Mouse (Mus musculus) hindbrain, embryonic 12.5 days (tissue): ENCODE results near the gene Gpr65. TPM values are rescaled to one million over a fixed set of nuclear protein-coding genes. Genes with fewer than 3 reads are reported as not detected.
"Not testable (repeated sequence)": the region's sequence is repeated elsewhere in the genome, so short reads cannot be mapped to it uniquely, and the experiment has no call there.

Experiments used
- ATAC-seq: fragments of 200-750 bp; cut with Nextera tagmentation; 2 replicates; pipeline ENCODE4 v1.8.0; 2017; ENCODE audit warnings: moderate TSS enrichment; ENCODE audit not compliant: low FRiP score
- H3K27ac ChIP-seq: fragments of 300-500 bp; sonication (generic); 2 replicates; pipeline ENCODE4 v1.5.1; 2016; ENCODE audit warnings: mild to moderate bottlenecking
- H3K27me3 ChIP-seq: fragments of 300-500 bp; sonication (generic); 2 replicates; pipeline ENCODE4 v1.6.1; 2016; ENCODE audit warnings: mild to moderate bottlenecking
- H3K36me3 ChIP-seq: fragments of 300-500 bp; sonication (generic); 2 replicates; pipeline ENCODE4 v1.6.1; 2016; ENCODE audit warnings: mild to moderate bottlenecking
- H3K4me1 ChIP-seq: fragments of 300-500 bp; sonication (generic); 2 replicates; pipeline ENCODE4 v1.6.1; 2016
- H3K4me2 ChIP-seq: fragments of 300-500 bp; sonication (generic); replicated peaks from 2 replicates; pipeline ENCODE4 v1.6.1; 2016; ENCODE audit warnings: mild to moderate bottlenecking
- H3K4me3 ChIP-seq: fragments of 300-500 bp; sonication (generic); 2 replicates; pipeline ENCODE4 v1.5.1; 2016; ENCODE audit warnings: mild to moderate bottlenecking
- H3K9ac ChIP-seq: fragments of 300-500 bp; sonication (generic); 2 replicates; pipeline ENCODE4 v1.6.1; 2016; ENCODE audit warnings: mild to moderate bottlenecking, moderate library complexity
- H3K9me3 ChIP-seq: fragments of 300-500 bp; sonication (generic); replicated peaks from 2 replicates; pipeline ENCODE4 v1.6.1; 2016; ENCODE audit warnings: mild to moderate bottlenecking
- WGBS: fragments of 180-500 bp; shearing (Covaris S2); methylation state at CpG from one replicate; pipeline ENCODE4 v1.1.7; 2016; 5-methylcytosine and 5-hydroxymethylcytosine counted together
- polyA plus RNA-seq: library from polyadenylated mRNA; unstranded; fragments of >200 nt; fragmentation: Nextera tagmentation; extraction: Ambion mirVana; gene quantifications from 2 replicates; pipeline ENCODE4 v1.2.1, GENCODE M21; 2016

Gene Gpr65
- polyA plus RNA-seq, result 0.43 and 0.61 TPM in 2 replicates

DNA sequence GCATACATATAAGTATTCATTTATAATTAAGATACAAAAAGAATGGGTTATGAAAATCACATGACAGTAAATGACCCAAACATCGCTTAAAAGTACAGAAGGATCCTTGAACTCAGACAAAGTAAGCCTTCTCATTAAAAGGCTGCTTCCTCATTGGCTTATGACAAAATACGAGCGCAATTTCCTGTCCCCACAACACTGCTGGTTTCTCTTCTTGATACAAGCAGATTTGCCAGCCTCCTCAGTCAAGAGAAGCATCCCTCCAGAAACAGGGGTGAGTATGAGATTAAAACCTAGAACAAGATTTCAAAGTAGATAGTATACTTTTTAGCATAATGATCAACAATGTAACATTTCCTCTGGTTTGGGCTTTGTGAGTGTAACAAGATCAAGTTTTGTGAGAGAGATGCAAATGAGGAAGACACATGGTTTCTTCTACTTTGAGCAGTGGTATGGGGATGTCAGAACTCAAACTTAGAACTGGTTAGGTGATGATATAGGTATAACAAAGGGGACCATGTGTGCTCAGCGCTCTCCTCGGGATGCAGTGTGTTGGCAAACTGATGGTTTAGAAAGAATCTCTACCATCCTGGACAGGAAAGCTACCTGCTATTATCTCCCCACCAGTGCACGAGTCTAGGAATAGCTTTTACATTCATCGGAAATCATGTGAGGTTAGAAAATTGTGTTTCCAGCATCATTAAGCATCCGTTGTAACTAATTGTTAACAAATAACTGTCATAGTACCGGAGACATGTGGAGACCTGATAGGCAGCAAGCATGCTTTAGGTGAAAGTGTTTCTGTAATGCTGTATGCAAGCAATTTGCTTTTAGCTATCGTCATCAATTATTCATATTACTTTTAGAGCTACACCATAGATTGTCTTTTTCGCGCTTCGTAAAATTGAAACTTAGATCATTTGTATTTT lies at the start of gene Gpr65:
Gpr65 (plus strand) TSS at position 195 of the 929 bp plus-strand sequence.
- Histone ChIP-seq H3K27me3 (no peaks in the 10 kb centered on the region), H3K9me3 (no peaks in the 10 kb centered on the region), H3K36me3 (no peaks in the 10 kb centered on the region), H3K9ac (no peak within 1 kb of the TSS), H3K4me3 (no peak within 1 kb of the TSS), H3K27ac (no peak within 1 kb of the TSS), H3K4me2 (no peak within 1 kb of the TSS), H3K4me1 (no peaks in the 10 kb centered on the region)
- WGBS, result 87% methylated on average over 13 of the region's 13 CpGs
- no peak for ATAC-seq

DNA sequence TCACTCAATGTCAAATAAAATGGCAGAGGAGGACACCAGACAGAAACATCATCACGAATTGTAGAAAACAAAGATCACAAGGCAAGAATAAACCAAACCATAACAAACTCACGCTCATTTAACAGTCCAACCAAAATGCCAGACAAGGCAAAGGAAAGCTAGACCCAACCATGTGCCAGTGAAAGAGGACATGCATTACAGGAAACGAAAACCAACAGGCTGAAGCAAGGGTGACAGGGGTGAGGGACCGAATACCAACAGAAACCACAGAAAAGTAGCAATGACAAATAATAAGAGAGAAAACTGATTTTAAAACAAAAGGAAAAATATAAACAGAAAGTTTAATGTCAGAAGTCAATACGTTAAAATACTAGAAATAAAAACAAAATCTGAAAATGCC lies 45.1 kb upstream of the Gpr65 start:
- Histone ChIP-seq H3K27me3 (no peaks in the 10 kb centered on the region), H3K9me3 (no peaks in the 10 kb centered on the region), H3K4me3 (no peak overlapping the region), H3K9ac (no peak overlapping the region), H3K27ac (no peak overlapping the region), H3K4me1 (no peaks in the 10 kb centered on the region), H3K4me2 (no peak overlapping the region), H3K36me3 (peaks cover 10% of the 10 kb centered on the region)
- 86% methylated on average over 5 of the region's 5 CpGs for WGBS
- ATAC-seq, result no peak

DNA sequence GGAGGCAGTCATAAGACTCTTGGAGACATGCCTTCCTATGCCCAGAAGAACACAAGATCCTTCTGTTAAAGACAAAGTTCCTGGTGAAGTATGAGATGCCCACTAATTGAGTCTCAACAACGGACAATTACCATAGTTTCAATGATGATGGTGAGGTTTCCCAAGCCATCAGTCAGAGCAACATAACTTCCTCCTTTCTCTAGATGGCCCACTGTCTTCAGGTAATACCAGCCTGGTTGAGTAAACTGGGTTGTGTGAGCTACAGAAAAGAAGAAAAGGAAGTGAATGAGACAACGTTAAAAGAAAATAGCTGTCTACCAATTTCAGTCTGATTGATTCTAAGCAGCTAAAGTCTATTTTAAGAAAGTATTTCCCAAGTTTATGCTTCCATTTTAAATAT lies 41.4 kb upstream of the Gpr65 start:
- no peak overlapping the region for H3K9ac ChIP-seq
- no peak for ATAC-seq
- peaks cover 10% of the 10 kb centered on the region for H3K36me3 ChIP-seq
- no peaks in the 10 kb centered on the region for H3K9me3 ChIP-seq
- H3K4me2 ChIP-seq, result no peak overlapping the region
- no peak overlapping the region for H3K27ac ChIP-seq
- no peaks in the 10 kb centered on the region for H3K27me3 ChIP-seq
- H3K4me1 ChIP-seq, result no peaks in the 10 kb centered on the region
- H3K4me3 ChIP-seq, result no peak overlapping the region
- 96% methylated on average over 2 of the region's 2 CpGs for WGBS

DNA sequence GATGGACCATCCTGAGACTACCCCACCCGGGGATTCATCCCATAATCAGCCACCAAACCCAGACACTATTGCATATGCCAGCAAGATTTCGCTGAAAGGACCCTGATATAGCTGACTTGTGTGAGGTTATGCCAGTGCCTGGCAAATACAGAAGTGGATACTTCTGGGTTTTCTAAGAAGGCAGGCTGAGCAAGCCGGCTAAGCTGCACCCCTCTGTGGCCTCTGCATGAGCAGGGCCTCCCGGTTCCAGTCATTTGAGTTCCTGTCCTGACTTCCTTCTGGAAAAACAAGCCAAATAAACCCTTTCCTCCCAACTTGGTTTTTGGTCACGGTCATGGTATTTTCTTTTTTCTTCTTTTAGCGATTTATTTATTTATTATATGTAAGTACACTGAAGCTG lies 30.0 kb upstream of the Gpr65 start:
- not testable (repeated sequence) for H3K27me3 ChIP-seq, H3K9ac ChIP-seq, H3K36me3 ChIP-seq, H3K4me1 ChIP-seq, H3K9me3 ChIP-seq, ATAC-seq, H3K27ac ChIP-seq, H3K4me2 ChIP-seq, H3K4me3 ChIP-seq
- 93% methylated on average over 6 of the region's 6 CpGs for WGBS

DNA sequence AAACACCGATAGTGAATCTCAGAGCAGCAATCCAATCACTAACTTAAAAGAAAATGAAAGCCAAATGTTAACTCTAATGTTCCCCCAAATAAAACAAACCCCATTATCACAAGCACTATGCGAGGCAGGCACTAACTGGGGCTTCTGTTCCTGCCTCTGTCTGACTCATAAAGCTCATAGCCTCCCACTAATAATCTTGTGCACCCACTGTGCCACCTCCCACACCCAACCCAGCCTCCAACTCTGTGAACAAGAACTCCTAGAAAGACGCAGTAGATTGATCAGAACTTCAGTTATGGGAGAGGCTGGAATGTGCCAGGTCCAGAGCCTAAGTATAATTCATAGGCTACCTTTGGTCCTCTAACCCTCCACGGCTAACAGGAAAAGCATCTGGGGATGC lies 24.3 kb upstream of the Gpr65 start:
- H3K9ac ChIP-seq, result no peak overlapping the region
- no peak overlapping the region for H3K4me2 ChIP-seq
- H3K27ac ChIP-seq, result no peak overlapping the region
- WGBS, result 95% methylated on average over 4 of the region's 4 CpGs
- no peaks in the 10 kb centered on the region for H3K36me3 ChIP-seq
- H3K27me3 ChIP-seq, result no peaks in the 10 kb centered on the region
- no peak overlapping the region for H3K4me3 ChIP-seq
- no peaks in the 10 kb centered on the region for H3K9me3 ChIP-seq
- no peak for ATAC-seq
- H3K4me1 ChIP-seq, result no peaks in the 10 kb centered on the region

DNA sequence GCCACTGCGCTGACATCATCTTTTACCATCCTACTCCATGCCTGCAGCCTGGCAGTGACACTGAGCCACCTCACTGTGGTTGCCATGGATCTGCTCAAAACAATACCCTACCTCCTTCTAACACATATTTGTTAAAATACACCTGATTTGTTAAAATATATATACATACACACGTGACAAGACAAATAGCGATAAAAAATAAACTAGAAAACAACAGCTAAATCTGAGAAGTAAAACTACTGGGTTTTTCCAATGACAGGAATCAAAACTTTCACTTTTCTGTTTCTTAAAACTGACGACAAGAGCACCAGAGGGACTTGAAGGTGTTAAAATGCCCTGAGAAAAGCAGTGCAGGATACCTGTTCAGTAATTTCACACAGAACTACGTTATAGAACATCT lies 23.6 kb upstream of the Gpr65 start:
- H3K9ac ChIP-seq, result no peak overlapping the region
- no peak overlapping the region for H3K27ac ChIP-seq
- no peaks in the 10 kb centered on the region for H3K4me1 ChIP-seq
- H3K4me2 ChIP-seq, result no peak overlapping the region
- ATAC-seq, result no peak
- peaks cover 2% of the 10 kb centered on the region for H3K36me3 ChIP-seq
- no peaks in the 10 kb centered on the region for H3K27me3 ChIP-seq
- H3K9me3 ChIP-seq, result no peaks in the 10 kb centered on the region
- no peak overlapping the region for H3K4me3 ChIP-seq
- 88% methylated on average over 5 of the region's 5 CpGs for WGBS

DNA sequence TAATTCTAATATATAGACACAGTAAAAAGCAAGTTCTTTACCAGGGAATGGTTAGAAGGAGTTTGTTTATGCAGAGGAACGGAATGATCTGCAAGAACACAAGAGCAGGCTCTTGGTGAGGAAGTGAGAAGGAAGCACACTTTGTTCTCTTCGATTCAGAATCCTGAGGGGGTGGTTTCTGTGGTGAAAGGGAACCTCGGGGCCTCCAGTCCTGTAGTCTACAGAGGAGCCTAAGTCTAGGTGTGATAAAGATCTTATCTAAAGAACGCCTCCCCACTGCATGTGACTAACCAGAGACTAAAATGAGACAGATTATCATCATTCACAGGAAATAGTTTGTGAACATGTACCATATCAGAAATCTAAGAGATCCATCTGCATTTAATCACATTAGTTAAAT lies 21.6 kb upstream of the Gpr65 start:
- H3K9me3 ChIP-seq, result no peaks in the 10 kb centered on the region
- no peak overlapping the region for H3K4me2 ChIP-seq
- H3K9ac ChIP-seq, result no peak overlapping the region
- 83% methylated on average over 4 of the region's 4 CpGs for WGBS
- H3K36me3 ChIP-seq, result peaks cover 6% of the 10 kb centered on the region
- ATAC-seq, result no peak
- H3K27ac ChIP-seq, result no peak overlapping the region
- no peaks in the 10 kb centered on the region for H3K4me1 ChIP-seq
- H3K27me3 ChIP-seq, result no peaks in the 10 kb centered on the region
- no peak overlapping the region for H3K4me3 ChIP-seq

DNA sequence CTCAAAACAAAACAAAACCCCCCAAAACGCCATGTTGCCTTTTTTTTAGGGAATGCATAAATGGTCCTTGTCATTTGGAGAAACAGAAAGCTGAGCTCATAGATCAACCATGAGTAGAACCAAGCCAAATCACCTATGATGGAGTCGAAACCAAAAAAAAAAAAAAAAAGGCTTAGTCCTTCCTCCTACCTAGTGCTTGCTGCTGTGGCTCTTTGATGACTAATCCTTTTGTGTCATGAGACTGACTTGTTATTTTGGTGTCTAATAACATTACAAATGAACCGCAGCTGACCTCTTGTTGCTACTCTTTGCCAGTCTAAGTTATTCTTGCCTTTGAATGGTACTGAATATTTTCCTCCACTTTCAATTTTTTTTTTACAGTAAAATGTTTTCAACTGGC lies 18.8 kb upstream of the Gpr65 start:
- no peak overlapping the region for H3K27ac ChIP-seq
- no peak for ATAC-seq
- no peaks in the 10 kb centered on the region for H3K4me1 ChIP-seq
- no peaks in the 10 kb centered on the region for H3K9me3 ChIP-seq
- H3K4me2 ChIP-seq, result no peak overlapping the region
- no peak overlapping the region for H3K9ac ChIP-seq
- no peaks in the 10 kb centered on the region for H3K27me3 ChIP-seq
- WGBS, result 83% methylated on average over 3 of the region's 3 CpGs
- peaks cover 12% of the 10 kb centered on the region for H3K36me3 ChIP-seq
- no peak overlapping the region for H3K4me3 ChIP-seq

DNA sequence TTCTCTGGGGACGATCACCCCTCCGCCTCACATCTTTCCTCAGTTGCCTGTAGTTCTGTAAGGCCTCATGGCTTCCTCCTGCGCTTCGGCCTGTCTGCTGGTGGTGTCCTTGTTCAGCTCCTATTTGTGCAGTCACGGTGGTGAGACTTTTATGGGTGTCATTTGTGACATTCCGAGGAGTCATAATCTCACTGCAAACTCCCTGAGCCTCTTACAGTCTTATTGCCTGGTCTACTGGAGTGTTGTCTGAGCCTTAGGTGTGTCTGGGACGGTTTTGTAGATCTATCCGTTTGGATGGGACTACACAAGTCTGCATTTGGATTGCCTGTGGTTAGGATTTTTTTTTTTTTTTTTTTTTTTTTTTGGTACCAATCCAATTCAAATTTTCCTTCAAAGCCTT lies 18.1 kb upstream of the Gpr65 start:
- ATAC-seq, result no peak
- 91% methylated on average over 8 of the region's 8 CpGs for WGBS
- Histone ChIP-seq H3K4me3 (no peak overlapping the region), H3K27me3 (no peaks in the 10 kb centered on the region), H3K9ac (no peak overlapping the region), H3K9me3 (no peaks in the 10 kb centered on the region), H3K27ac (no peak overlapping the region), H3K4me2 (no peak overlapping the region), H3K36me3 (peaks cover 12% of the 10 kb centered on the region), H3K4me1 (no peaks in the 10 kb centered on the region)

DNA sequence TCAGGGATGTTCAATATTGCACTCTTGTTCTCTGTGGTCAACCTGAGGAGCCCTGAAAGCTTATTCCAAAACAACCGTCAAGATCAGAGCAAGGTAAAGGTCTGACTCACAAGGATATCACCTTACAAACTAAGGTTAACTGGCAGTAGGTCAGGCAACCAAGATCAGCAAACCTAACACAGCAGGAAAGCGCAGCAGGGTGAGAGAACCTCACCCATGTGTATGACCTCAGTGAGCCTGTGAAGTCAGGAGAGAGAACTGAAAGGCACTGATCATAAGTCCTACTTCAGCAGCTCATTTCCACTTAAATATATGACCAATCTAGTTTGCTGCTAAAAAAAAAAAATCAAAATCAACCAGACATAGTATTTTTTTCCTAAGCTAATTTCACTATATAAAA lies 16.0 kb upstream of the Gpr65 start:
- H3K36me3 ChIP-seq, result peaks cover 12% of the 10 kb centered on the region
- H3K27me3 ChIP-seq, result no peaks in the 10 kb centered on the region
- H3K9me3 ChIP-seq, result no peaks in the 10 kb centered on the region
- no peak overlapping the region for H3K27ac ChIP-seq
- 73% methylated on average over 2 of the region's 2 CpGs for WGBS
- no peak overlapping the region for H3K4me3 ChIP-seq
- H3K4me2 ChIP-seq, result no peak overlapping the region
- H3K9ac ChIP-seq, result no peak overlapping the region
- ATAC-seq, result no peak
- H3K4me1 ChIP-seq, result no peaks in the 10 kb centered on the region

DNA sequence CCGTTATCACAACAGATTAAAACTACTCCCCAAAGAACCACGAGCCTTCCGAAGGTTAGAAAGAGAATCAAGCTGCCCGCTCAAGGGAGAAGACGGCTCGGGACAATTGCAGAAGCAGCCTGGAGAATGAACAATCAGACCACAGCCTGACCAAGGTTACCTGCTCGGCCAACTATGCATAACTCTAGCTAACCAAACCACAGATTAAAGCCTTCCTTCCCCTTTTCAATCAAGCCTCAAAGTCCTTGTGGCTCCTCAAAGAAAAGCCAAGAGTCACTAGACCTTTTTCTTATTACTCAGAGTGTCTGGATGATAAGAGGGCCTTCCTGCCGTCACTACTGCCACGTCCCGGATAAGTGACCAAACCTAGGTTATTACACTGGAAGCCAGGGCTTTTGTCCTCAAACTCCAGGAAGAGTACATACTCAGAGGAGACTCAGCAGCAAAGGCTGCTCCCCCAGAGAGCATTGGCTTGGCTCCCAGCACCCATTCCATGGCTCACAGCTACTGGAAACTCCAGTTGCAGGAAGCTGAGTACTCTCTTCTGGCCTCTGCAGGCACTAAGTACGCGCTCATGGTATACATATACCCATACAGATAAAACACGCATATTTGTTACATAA lies 13.0 kb upstream of the Gpr65 start:
- Histone ChIP-seq H3K9me3 (no peaks in the 10 kb centered on the region), H3K27ac (no peak overlapping the region), H3K27me3 (no peaks in the 10 kb centered on the region), H3K9ac (no peak overlapping the region), H3K4me1 (no peaks in the 10 kb centered on the region), H3K4me3 (no peak overlapping the region), H3K36me3 (peaks cover 6% of the 10 kb centered on the region), H3K4me2 (no peak overlapping the region)
- no peak for ATAC-seq
- WGBS, result 89% methylated on average over 13 of the region's 13 CpGs

DNA sequence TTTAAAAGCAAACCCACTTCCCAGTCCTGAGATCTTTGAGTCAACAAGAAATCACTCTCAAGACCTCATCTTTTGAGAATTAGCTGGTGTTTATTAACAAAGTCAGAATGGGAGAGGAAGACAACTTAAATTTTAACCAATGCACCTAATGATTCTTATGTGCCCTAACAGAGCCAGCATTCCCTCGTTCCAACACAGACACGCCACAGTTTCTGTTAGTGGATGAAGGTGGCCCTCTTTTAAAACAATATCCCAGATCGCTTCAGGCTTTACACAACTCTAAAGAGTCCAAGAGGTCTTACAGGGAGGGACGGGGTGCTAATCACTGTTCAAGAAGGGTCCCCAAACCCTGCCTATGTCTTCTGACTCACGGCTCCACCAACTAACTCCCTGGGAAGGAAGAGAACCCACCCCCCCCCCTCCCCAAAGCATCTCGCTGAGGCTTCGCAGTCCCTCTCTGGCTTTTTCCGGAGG lies 10.0 kb upstream of the Gpr65 start:
- Histone ChIP-seq H3K9me3 (no peaks in the 10 kb centered on the region), H3K36me3 (peaks cover 4% of the 10 kb centered on the region), H3K9ac (peak overlapping the region; percentile 83), H3K27me3 (no peaks in the 10 kb centered on the region), H3K27ac (peak overlapping the region; percentile 97), H3K4me2 (peak overlapping the region; percentile 53), H3K4me1 (no peaks in the 10 kb centered on the region), H3K4me3 (peak overlapping the region; percentile 65)
- under 1% methylated on average over 8 of the region's 8 CpGs for WGBS
- no peak; the same call in 1 of the 2 replicates for ATAC-seq
